Mouse (Mus musculus): Measurements from ENCODE around the gene Dusp14.

- TF ChIP-seq CTCF (IDR thresholded peaks at IDR 0.05; ENCODE audit: low read depth), result peak; percentile 35
- no peak for TF ChIP-seq EP300 (IDR thresholded peaks at IDR 0.05; ENCODE audit: low read depth)
Observed at GRCm38 (mm10) chr11:84009001-84009400, 60.1 kb downstream of the Dusp14 start.
